Mouse (Mus musculus): ENCODE results near the gene Hoxb7.

Gene Hoxb7

GRCm38 (mm10) chr11:96285771-96286738, at the start of gene Hoxb7:
TSS of gene Hoxb7 (plus strand) at chr11:96286623.
- DNase-seq (ENCODE audit: low read depth) = no peak

GRCm38 (mm10) chr11:96240211-96240610, 46.2 kb upstream of the Hoxb7 start:
- peak; percentile 61 for DNase-seq (ENCODE audit: low read depth)

- no peak for DNase-seq (ENCODE audit: low read depth)
Measured at GRCm38 (mm10) chr11:96250901-96251300, 35.5 kb upstream of the Hoxb7 start.

- no peak for DNase-seq (ENCODE audit: low read depth)
Measured at GRCm38 (mm10) chr11:96251480-96252031, 34.9 kb upstream of the Hoxb7 start.

GRCm38 (mm10) chr11:96252541-96253120, 33.8 kb upstream of the Hoxb7 start:
- DNase-seq (ENCODE audit: low read depth) = no peak

GRCm38 (mm10) chr11:96254221-96254620, 32.2 kb upstream of the Hoxb7 start:
- DNase-seq (ENCODE audit: low read depth) = no peak

- no peak for DNase-seq (ENCODE audit: low read depth)
Measured at GRCm38 (mm10) chr11:96255111-96255995, 31.1 kb upstream of the Hoxb7 start.

- no peak for DNase-seq (ENCODE audit: low read depth)
Measured at GRCm38 (mm10) chr11:96255996-96256445, 30.4 kb upstream of the Hoxb7 start.

GRCm38 (mm10) chr11:96257141-96257540, 29.3 kb upstream of the Hoxb7 start:
- no peak for DNase-seq (ENCODE audit: low read depth)

- DNase-seq (ENCODE audit: low read depth) = no peak
Measured at GRCm38 (mm10) chr11:96259038-96259437, 27.4 kb upstream of the Hoxb7 start.

- DNase-seq (ENCODE audit: low read depth) = no peak
Measured at GRCm38 (mm10) chr11:96259511-96259910, 26.9 kb upstream of the Hoxb7 start.

GRCm38 (mm10) chr11:96260310-96260970, 26.0 kb upstream of the Hoxb7 start:
- no peak for DNase-seq (ENCODE audit: low read depth)

- DNase-seq (ENCODE audit: low read depth) = peak; percentile 62
Measured at GRCm38 (mm10) chr11:96261323-96261890, 25.0 kb upstream of the Hoxb7 start.

GRCm38 (mm10) chr11:96262262-96262830, 24.1 kb upstream of the Hoxb7 start:
- DNase-seq (ENCODE audit: low read depth) = no peak

GRCm38 (mm10) chr11:96263636-96264389, 22.6 kb upstream of the Hoxb7 start:
- DNase-seq (ENCODE audit: low read depth) = no peak

- no peak for DNase-seq (ENCODE audit: low read depth)
Measured at GRCm38 (mm10) chr11:96264390-96265020, 21.9 kb upstream of the Hoxb7 start.

GRCm38 (mm10) chr11:96265954-96266353, 20.5 kb upstream of the Hoxb7 start:
- no peak for DNase-seq (ENCODE audit: low read depth)

- DNase-seq (ENCODE audit: low read depth) = no peak
Measured at GRCm38 (mm10) chr11:96267021-96267920, 19.2 kb upstream of the Hoxb7 start.

Measured in naive thymus-derived CD4-positive, alpha-beta T cell, adult 2 months (primary cell).